Mouse (Mus musculus): ENCODE measurements around the gene Sept10. TPM values are rescaled to one million over a fixed set of nuclear protein-coding genes. Genes with fewer than 3 reads are reported as not detected.
A peak's percentile ranks its signal among the peaks of the same experiment; 100 is the strongest.

Gene Sept10
- total RNA-seq, 2 experiments from 2014 or later, result 48.4 to 57.3 TPM

DNA sequence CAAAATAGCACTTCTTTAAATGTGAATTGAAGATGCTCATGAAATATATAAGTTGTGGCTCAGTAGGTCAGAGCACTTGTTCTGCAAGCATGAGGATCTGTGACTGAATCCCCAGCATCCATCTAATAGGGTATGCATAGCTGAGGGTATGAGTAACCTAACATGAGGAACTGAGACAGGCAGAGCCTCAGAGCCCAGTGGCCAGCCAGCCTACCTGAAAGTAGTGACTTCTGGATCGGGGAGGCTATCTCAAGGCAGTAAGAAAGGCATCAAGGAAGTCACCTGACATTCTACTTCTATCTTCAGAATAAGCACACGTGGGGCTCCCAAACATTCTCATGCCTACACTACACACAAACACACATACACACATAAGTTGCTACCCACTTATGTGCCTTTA lies 3.5 kb upstream of the Sept10 start:
- DNase-seq, result no peak

GRCm38 (mm10) chr10:59223890-59224289 lies 2.2 kb upstream of the Sept10 start:
- no peak for DNase-seq

DNA sequence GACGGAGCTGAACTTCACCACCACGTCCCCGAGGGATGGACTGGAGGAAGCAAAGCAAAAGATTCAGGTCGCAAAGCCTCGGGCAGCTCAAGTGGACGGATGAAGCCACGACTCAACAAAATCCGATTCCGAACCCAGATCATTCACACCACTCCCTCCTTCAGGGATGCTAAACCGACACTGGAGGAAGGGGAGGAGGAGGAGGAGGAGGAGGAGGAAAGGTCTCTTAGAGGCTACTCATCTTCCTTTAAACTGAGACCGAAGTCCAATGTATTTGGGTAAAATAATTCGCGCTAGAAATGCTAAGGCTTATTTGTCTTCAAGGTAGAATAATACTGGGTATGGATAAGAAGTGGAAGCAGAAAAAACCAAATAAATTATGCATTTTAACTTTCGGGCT lies 1.7 kb upstream of the Sept10 start:
- DNase-seq, result no peak

DNA sequence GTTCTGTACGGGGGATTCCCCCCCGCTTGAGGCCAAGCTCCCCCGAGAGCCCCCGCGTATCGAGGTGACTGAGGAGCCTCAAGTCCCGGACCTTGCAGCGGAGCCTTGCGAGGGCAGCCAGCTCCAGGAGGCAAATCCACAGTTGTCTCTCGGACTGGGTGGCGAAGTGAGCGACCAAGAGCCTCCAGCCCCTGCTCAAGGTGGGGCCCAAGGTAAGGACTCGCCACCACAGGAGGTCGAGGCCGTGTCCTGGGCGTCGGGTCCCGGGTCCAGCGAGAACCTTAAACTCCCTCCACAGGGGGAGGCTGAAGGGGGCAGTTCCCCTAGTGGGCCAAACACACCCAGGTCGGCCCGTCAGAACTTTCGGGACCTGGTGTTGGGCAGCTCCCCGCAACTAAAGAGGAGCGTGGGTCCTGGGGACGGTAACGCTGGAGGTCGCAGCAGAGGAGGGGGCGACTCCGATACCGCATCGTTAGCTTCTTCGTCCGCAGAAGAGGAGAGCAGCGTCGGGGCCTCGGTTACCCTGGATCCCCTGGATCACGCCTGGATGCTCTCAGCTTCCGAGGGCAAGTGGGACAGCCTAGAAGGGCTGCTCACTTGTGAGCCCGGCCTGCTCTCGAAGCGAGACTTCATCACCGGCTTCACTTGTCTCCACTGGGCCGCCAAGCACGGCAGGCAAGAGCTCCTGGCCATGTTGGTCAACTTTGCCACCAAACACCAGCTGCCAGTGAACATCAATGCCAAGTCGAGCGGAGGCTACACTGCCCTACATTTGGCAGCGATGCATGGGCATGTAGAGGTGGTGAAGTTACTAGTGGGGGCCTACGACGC lies 839 bp upstream of the Sept10 start:
- DNase-seq, result peak; percentile 74

DNA sequence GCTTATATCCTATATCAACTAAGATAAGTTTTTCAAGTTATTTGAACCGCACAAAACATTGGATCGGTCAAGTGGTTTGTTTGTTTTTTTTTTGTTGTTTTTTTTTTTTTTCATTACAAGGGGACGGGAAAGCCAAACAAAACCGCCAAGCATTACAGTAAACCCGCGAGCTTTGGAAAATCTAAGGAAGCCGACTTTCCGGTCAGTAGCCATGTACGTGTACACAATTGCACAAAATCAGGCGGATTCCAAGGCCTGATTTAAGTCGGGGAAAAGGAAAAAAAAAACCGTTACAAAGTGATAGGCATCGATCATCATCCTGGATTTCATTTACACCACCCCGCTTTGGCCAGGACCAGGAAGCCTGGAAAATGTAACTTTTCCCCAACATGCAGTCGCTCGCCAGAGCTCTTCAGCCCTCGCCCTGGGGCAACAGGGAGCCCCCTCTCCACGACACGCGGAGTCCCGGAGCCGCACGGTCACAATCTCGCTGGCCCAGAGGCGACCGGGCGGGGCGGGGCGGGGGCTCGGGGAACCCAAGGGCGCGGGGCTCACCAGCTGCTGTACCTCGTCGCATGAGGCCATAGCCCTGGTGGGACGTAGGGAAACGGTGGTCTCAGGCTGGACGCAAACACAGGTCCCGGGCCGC lies 699 bp downstream of the Sept10 start:
- no peak for DNase-seq

DNA sequence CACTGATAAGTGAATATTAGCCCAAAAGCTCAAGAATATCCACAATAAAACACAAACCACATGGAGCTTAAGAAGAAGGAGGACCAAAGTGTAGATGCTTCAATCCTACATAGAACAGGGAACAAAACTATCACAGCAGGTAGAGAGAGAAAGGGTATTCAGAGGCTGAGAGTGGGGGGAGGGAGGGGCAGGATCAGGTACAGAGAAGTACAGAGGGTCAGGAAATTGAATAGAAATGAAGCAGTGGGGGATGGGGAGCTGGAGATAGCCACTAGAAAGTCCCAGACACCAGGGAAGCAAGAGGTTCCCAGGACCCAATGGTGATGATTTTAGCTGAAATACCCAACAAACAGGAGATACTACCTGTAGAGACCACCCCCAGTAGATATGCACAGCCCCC lies 21.6 kb downstream of the Sept10 start:
- no peak for DNase-seq

- peak; percentile 33 for DNase-seq
Measured at GRCm38 (mm10) chr10:59196763-59197162, 24.9 kb downstream of the Sept10 start.

DNA sequence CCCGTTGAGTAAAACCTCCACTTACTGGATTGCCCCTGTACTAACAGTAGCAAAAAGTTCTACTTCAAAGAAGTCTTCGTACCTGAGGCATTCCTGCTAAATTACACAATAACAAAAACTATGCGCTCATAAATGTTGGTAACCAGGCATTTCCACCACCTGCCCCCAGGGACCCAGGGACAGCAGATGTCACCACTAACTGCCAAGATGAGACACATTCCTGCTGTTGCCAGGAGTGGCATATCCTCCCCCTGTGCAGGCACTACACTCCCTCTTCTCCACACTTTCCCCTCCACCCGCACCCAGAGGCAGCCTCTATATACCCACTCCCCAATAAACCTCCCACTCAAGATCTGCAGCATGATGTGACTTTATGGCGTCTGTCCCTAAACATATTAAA lies 26.8 kb downstream of the Sept10 start:
- no peak for DNase-seq

GRCm38 (mm10) chr10:59182306-59182705 lies 39.3 kb downstream of the Sept10 start:
- no peak for DNase-seq

GRCm38 (mm10) chr10:59179620-59180019 lies 42.0 kb downstream of the Sept10 start:
- no peak for DNase-seq

GRCm38 (mm10) chr10:59172539-59172938 lies 49.1 kb downstream of the Sept10 start:
- no peak for DNase-seq

- no peak for DNase-seq
Measured at GRCm38 (mm10) chr10:59171042-59171441, 50.6 kb downstream of the Sept10 start.

DNA sequence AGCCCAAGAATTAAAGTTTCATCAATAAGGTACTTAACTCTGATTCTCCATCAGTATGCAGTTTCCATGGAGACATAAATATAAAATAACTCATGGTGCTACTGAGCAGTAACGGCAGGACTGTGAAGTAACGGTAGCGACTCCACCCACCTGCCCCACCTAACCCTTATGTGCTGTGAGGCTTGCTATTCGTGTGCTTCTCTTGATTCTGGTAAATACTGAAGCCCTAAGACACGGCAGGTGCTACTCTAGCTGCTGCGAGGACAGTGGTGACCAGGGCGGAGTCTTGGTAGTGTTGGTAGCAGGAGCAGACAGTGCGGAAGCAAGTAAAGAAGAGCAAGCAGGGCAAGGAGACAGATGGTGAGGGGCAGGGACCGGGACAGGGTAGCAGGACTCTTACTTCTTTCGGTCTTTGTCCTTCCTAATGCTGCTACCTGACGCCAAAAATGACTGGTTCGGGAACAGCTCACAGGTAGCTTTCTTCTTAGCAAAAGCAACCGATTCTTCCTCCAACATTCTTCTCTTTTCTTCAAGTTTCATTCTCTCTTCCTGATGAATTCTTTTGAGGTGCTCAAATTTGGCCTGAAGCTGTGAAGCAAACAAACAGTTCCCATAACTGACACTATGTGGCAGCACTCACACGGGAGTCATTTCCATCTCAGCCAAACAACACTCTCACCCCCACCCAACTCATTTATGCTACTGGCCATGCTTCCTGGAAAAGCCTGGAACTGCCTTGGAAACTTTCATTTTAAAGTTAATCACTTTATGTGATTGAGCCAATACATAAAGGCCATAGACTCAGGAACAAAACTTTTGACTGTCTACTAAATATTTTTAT lies 55.3 kb downstream of the Sept10 start:
- DNase-seq, result peak; percentile 61

DNA sequence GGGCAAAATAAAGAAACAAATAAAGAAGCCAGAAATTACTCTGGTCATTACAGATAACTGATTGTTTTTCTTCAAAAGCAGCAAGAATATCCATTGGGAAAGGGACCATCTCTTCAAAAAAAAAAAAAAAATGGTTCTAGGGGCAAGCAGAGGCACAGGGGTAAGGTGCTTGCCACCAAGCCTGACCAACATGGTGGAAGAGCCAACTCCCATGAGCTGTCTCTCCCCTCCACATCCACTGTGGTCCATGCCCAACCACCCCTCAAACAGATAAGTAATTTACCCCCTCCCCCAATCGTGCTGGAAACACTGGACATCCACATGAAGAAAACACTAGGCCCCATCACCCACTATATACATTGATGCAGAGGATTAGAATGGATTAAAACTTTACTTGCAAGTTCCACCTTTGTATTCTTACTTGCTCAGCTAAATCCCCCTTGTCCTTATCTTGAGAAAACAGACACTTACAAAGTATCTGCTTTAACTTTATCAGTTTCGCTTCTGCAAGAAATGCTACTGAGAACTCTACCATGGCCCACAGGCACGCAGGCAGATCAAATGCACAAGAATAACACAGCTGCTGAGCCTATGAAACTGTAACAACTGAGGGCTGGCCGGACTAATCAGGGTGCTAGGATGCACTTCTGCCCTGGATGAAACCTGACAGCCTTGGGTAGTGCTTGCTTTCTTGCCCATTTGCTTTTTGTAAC lies 59.3 kb downstream of the Sept10 start:
- no peak for DNase-seq

DNA sequence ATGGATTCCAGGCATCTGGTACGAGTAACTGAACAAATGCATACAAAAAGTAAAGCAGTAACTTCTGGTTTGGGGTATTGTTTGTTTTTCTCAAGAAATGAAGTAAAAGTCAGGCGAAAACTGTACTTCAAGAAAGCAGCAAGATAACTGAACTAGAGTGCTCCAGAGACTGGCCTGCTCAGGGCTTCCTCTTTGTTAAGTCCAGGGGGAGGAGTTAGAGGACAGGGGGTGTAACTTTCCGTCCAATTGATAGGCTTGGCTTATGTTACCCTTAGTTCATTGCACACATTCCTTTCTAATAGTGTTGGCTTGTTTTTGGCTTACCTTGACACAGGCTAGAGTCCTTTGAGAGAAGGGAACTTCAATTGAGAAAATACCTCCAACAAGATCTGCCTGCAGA lies 63.0 kb downstream of the Sept10 start:
- DNase-seq, result no peak

- peak; percentile 10 for DNase-seq
Measured at GRCm38 (mm10) chr10:59152544-59153081, 69.0 kb downstream of the Sept10 start.

DNA sequence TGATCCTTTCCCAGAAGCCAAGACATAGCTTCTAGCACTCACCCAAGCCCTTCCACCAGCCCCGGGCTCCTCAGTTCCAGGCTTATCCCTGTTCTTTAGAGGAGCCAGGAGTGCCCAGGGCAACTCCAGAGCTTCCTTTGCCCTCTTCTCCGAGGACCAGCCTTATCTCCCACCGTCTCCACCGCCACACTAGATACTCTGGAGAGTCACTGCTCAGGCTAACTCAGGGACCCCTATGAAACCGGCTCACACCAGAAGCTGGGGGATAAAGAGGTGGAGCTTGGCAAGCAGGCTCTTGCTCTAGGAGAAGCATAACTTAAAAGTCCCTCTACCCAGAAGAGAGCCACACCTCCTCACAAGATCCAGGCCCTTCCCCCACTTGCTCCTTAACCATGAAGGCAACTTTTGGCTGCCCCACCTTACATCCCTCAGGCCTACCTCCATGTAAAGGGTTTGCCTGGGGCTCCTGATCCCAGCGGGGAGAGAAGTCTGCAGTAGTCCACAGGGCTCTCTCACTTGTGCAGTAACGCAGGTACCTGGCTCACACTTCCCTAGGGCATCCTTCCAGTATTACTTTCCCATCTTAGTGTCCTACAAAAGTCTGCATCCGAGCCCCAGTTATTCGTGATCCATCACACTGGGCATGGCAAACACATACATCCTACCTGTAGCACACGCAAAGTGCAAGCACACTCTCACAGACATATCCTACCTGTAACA lies 70.5 kb downstream of the Sept10 start:
- no peak for DNase-seq

GRCm38 (mm10) chr10:59149956-59150383 lies 71.7 kb downstream of the Sept10 start:
- DNase-seq, result peak; percentile 45

DNA sequence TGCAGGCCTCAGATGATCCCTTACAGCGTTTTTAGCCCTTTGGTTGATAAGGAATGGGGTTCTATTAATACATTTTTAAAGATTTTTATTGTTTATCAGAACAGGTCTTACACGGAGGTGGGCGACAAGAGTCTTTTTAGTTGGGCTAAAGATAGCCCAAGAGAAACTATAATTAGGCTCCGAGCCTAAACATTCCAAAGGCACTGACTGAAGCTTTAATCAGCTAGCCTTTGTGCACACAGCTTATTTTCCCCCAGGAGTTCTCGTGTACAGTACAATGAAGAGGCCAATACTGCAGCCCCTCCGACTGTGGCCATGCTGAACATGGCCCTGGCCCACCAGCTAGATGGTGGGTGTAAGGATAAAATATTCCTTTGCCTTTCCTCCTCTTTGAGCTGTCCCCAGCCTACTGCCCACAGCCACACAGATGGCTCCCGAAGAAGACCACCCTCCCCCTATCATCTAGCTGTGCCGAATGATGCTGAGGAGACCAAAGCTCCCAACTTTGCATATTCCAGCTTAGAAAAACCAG lies 88.1 kb downstream of the Sept10 start:
- DNase-seq, result no peak

- DNase-seq, result no peak
Measured at GRCm38 (mm10) chr10:59131926-59132628, 89.6 kb downstream of the Sept10 start.
